Mouse (Mus musculus) limb, embryonic 14.5 days (tissue): ENCODE measurements around the gene Ulk4. TPM values are rescaled to one million over a fixed set of nuclear protein-coding genes. Genes with fewer than 3 reads are reported as not detected.
A peak's percentile ranks its signal among the peaks of the same experiment; 100 is the strongest.

Experiments used
- ATAC-seq: fragments of 200-750 bp; cut with Nextera tagmentation; 2 replicates; pipeline ENCODE4 v1.8.0; 2017; ENCODE audit warnings: low read depth, moderate number of reproducible peaks, moderate TSS enrichment; ENCODE audit not compliant: low FRiP score
- DNase-seq: peaks from one replicate; pipeline ENCODE4 v3.0.0-alpha.2; 2015; ENCODE audit warnings: low spot score
- H3K27ac ChIP-seq: fragments of 300-500 bp; sonication (generic); replicated peaks from 2 replicates; pipeline ENCODE4 v1.5.1; 2014; ENCODE audit warnings: low read depth, mild to moderate bottlenecking, low read length, moderate library complexity, mixed read lengths
- H3K27me3 ChIP-seq: fragments of 300-500 bp; sonication (generic); 2 replicates; pipeline ENCODE4 v1.6.1; 2014; ENCODE audit warnings: low read length, mixed read lengths; ENCODE audit not compliant: control insufficient read depth, insufficient read depth
- H3K36me3 ChIP-seq: fragments of 300-500 bp; sonication (generic); 2 replicates; pipeline ENCODE4 v1.6.1; 2014; ENCODE audit warnings: mild to moderate bottlenecking, low read length, moderate library complexity, mixed read lengths; ENCODE audit not compliant: control insufficient read depth, insufficient read depth
- H3K4me1 ChIP-seq: fragments of 300-500 bp; sonication (generic); 2 replicates; pipeline ENCODE4 v1.6.1; 2014; ENCODE audit warnings: antibody characterized with exemption, low read length, mixed read lengths; ENCODE audit not compliant: control insufficient read depth, insufficient read depth
- H3K4me2 ChIP-seq: fragments of 300-500 bp; sonication (generic); replicated peaks from 2 replicates; pipeline ENCODE4 v1.6.1; 2014; ENCODE audit warnings: low read depth, mild to moderate bottlenecking, low read length, moderate library complexity; ENCODE audit not compliant: severe bottlenecking
- H3K4me3 ChIP-seq: fragments of 300-500 bp; sonication (generic); replicated peaks from 2 replicates; pipeline ENCODE4 v1.5.1; 2014; ENCODE audit warnings: low read length
- H3K9ac ChIP-seq: fragments of 300-500 bp; sonication (generic); 2 replicates; pipeline ENCODE4 v1.6.1; 2014; ENCODE audit warnings: mild to moderate bottlenecking, low read depth, low read length, moderate library complexity; ENCODE audit not compliant: severe bottlenecking
- H3K9me3 ChIP-seq: fragments of 300-500 bp; sonication (generic); 2 replicates; pipeline ENCODE4 v1.6.1; 2016; ENCODE audit warnings: low read length; ENCODE audit not compliant: control insufficient read depth
- POLR2A ChIP-seq: fragments of 200-500 bp; IDR thresholded peaks from 2 replicates; pipeline ENCODE4 v1.8.0; 2012; ENCODE audit warnings: inconsistent platforms, mild to moderate bottlenecking, moderate library complexity, borderline replicate concordance; ENCODE audit not compliant: insufficient read depth, insufficient read length; ENCODE audit errors: extremely low read depth
- WGBS: fragments of 180-500 bp; shearing (Covaris S2); extraction: QIAGEN DNeasy Blood & Tissue Kit; methylation state at CpG from one replicate; pipeline ENCODE4 v1.1.7; 2014; 5-methylcytosine and 5-hydroxymethylcytosine counted together
- polyA plus RNA-seq, 2 experiments: library from polyadenylated mRNA; depleted of rRNA in 1 of 2; stranded (reverse) in 1 of 2; unstranded in 1 of 2; fragments of >200 nt; fragmentation: Nextera tagmentation in 1 of 2; extraction: Ambion mirVana in 1 of 2; gene quantifications; 2 replicates each; pipeline versions ENCODE4 v1.2.1 to v1.2.3; 2012 to 2014

Ulk4 gene
- polyA plus RNA-seq, 2 experiments: 6.4 to 123 TPM

GRCm38 (mm10) chr9:121271149-121271548, 5.8 kb downstream of the Ulk4 start:
- Histone ChIP-seq H3K4me1 (no peaks in the 10 kb centered on the region), H3K9me3 (no peaks in the 10 kb centered on the region), H3K36me3 (no peaks in the 10 kb centered on the region), H3K4me2 (no peak overlapping the region), H3K9ac (no peak overlapping the region), H3K27ac (no peak overlapping the region), H3K27me3 (no peaks in the 10 kb centered on the region), H3K4me3 (no peak overlapping the region)
- no peak for DNase-seq
- no peak for ATAC-seq
- TF ChIP-seq POLR2A: no peak
- 100% methylated on average over 1 of the region's 1 CpGs for WGBS

DNA sequence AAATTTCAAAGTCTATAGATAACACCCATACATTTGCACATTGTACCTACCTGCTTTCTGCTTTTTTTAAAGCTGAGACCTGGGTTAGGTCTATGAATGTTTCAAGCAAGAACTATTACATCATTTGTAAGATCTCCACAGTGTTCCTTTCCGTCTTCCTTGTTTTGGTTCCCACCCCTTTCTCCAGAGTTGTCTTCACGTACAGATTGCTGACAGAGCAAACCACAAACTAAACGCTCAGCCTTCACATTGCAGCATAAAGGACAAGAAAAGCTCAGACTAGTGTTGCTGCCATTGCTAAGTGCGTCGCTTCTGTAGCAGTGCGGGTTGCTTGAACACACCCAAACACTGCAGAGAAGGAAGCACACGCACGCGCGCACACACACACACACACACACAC, 11.7 kb downstream of the Ulk4 start:
- DNase-seq (no peak), ATAC-seq (no peak)
- no peak for TF ChIP-seq POLR2A
- no peaks in the 10 kb centered on the region for H3K27me3 ChIP-seq
- no peak overlapping the region for H3K27ac ChIP-seq
- no peak overlapping the region for H3K4me3 ChIP-seq
- no peak overlapping the region for H3K9ac ChIP-seq
- WGBS: 80% methylated on average over 10 of the region's 10 CpGs
- no peak overlapping the region for H3K4me2 ChIP-seq
- H3K36me3 ChIP-seq: no peaks in the 10 kb centered on the region
- H3K4me1 ChIP-seq: no peaks in the 10 kb centered on the region
- H3K9me3 ChIP-seq: no peaks in the 10 kb centered on the region

DNA sequence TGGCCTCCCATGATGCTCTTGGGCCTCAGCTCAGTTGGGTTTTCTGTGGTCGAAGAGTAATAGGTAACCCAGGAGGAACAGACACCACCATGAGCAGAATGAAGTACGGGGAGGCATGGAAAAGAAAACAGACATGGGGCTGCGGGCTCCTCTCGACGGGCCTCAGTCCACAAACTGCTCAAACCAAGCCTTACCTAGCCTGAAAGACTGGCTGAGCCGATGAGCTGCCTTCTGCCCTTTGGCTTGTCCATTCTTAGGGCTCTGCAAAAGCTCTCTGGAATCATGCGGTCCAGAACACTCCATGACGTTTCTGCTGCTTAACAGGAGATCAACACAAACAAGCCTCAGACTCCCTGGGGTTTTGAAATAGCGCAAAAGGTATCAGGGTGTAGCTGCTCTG, 19.9 kb downstream of the Ulk4 start:
- DNase-seq: no peak
- Histone ChIP-seq H3K4me3 (no peak overlapping the region), H3K4me1 (no peaks in the 10 kb centered on the region), H3K4me2 (no peak overlapping the region), H3K27me3 (no peaks in the 10 kb centered on the region), H3K9ac (no peak overlapping the region), H3K27ac (no peak overlapping the region), H3K36me3 (0 out of 2 replicates have a peak, but pooled peaks cover 2% of the 10 kb centered on the region), H3K9me3 (no peaks in the 10 kb centered on the region)
- no peak for TF ChIP-seq POLR2A
- no peak for ATAC-seq
- 83% methylated on average over 9 of the region's 9 CpGs for WGBS

- TF ChIP-seq POLR2A: no peak
- H3K36me3 ChIP-seq: 0 out of 2 replicates have a peak, but pooled peaks cover 2% of the 10 kb centered on the region
- no peaks in the 10 kb centered on the region for H3K27me3 ChIP-seq
- no peak overlapping the region for H3K4me3 ChIP-seq
- DNase-seq: no peak
- ATAC-seq: no peak
- WGBS: 92% methylated on average over 13 of the region's 13 CpGs
- no peak overlapping the region for H3K27ac ChIP-seq
- no peak overlapping the region for H3K4me2 ChIP-seq
- no peaks in the 10 kb centered on the region for H3K9me3 ChIP-seq
- H3K4me1 ChIP-seq: no peaks in the 10 kb centered on the region
- no peak overlapping the region for H3K9ac ChIP-seq
Measured at GRCm38 (mm10) chr9:121254761-121255160, 22.2 kb downstream of the Ulk4 start.

DNA sequence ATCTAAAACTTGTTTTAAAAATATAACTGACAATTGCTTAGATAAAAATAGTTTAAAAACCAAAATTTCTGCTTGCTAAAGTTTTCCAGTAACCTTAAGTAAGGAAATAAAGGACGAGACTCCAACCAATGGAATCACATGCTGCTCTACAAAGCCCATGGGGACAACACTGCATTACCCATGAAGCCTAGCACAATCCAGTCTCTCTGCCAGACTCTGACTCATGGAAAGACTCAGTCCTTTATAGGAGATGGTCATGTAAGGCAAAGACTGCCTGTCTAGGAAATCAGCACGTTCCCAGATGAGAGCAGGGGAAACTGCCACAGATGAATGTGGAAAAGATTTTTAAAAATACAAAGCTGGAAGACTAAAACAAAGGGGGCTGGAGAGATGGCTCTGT, 23.0 kb downstream of the Ulk4 start:
- H3K4me3 ChIP-seq: no peak overlapping the region
- no peak for TF ChIP-seq POLR2A
- H3K4me2 ChIP-seq: no peak overlapping the region
- DNase-seq (peak; percentile 83), ATAC-seq (no peak)
- H3K9ac ChIP-seq: no peak overlapping the region
- H3K36me3 ChIP-seq: 0 out of 2 replicates have a peak, but pooled peaks cover 2% of the 10 kb centered on the region
- no peaks in the 10 kb centered on the region for H3K9me3 ChIP-seq
- no peak overlapping the region for H3K27ac ChIP-seq
- no peaks in the 10 kb centered on the region for H3K27me3 ChIP-seq
- 70% methylated on average over 2 of the region's 2 CpGs for WGBS
- no peaks in the 10 kb centered on the region for H3K4me1 ChIP-seq

DNA sequence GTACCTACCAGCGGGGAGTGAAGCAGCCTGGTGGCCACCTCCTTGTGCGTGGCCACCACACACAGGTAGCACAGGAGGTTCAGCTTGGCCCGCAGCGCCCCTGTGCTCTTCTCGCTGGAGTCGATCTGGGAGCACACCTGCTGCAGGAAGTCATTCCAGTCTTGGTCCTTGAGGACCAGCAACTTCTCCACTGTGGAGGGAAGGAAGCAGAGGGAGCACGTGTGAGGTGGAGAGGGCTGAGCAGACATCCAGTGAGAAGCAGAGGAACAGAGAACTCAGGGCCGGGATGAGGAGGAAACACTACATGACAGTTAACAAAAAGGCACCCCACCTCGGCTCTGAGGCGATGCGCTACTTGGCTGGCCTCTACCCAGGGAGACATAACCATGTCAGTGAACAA, 26.1 kb downstream of the Ulk4 start:
- no peak overlapping the region for H3K27ac ChIP-seq
- H3K4me1 ChIP-seq: no peaks in the 10 kb centered on the region
- no peak overlapping the region for H3K9ac ChIP-seq
- ATAC-seq (no peak), DNase-seq (no peak)
- 0 out of 2 replicates have a peak, but pooled peaks cover 2% of the 10 kb centered on the region for H3K36me3 ChIP-seq
- H3K4me2 ChIP-seq: no peak overlapping the region
- H3K9me3 ChIP-seq: no peaks in the 10 kb centered on the region
- no peak for TF ChIP-seq POLR2A
- H3K27me3 ChIP-seq: no peaks in the 10 kb centered on the region
- 92% methylated on average over 11 of the region's 11 CpGs for WGBS
- H3K4me3 ChIP-seq: no peak overlapping the region
